Mouse (Mus musculus) 416B (cell line): ENCODE measurements around the gene Fastkd3.

ENCODE experiments used
- DNase-seq: peaks from one replicate; pipeline ENCODE4 v3.0.0; 2011; ENCODE audit warnings: low read depth

Gene Fastkd3

DNA sequence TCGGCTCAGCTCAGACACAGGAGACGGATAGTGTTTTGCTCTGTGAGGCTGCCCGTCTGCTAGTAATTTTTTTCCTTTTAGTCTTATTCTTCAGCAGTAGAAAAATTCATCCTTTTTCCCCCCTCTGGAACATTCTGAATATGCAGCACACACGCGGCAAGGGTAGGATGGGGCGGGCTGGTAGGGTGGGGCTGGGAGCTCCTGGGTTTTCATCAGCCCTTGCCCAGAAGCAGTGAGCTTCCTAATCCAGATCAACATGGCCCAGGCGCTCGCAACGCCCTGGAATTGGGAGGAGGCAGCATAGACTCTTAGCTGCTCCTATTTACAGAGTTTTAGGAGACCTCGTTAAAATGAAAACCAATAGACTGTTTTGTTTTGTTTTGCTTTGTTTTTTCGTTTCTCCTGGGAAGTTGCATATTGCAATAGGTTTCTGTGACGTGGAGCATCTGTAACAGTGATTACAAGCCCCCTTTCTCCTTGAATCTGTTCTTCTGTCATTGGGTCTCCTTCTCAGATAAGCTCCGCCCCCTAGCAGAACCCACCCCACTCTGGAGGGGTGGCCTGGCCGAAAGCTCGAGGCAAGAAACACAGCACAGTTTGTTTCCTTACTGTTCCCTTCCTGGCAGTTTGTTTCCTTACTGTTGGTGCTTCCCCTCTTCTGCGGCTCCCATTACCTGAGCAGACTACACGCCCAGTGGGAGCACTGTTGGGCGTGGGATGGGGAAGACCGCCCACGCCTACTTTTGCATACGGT is 25.8 kb downstream of the Fastkd3 start:
- DNase-seq: no peak

DNA sequence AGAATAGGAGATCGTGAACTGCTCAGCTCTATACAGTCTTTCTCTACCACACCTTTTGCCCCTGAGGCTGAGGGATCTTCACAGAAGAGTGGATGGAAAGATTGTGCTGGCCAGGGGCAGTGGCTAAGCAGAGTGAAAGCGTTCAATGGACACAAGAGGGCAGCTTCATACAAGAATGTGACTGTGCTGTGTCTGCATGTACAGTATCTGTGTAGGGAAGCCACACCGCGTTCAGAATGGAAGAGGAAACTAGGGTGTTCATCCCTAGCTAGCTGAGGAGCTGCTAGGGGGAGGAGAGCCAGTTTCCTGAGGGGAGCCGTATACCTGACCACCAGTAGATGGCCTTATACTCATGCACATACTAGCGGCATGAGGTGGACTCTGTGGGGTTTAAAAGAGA is 40.8 kb downstream of the Fastkd3 start:
- no peak for DNase-seq

- no peak for DNase-seq
Observed at GRCm38 (mm10) chr13:68627041-68627440, 45.0 kb downstream of the Fastkd3 start.
